Mouse (Mus musculus) hindbrain, embryonic 14.5 days (tissue): Measurements from ENCODE around the gene Nipa1. TPM values are rescaled to one million over a fixed set of nuclear protein-coding genes. Genes with fewer than 3 reads are reported as not detected.

Experiments used
- polyA plus RNA-seq: library from polyadenylated mRNA; unstranded; fragments of >200 nt; fragmentation: Nextera tagmentation; extraction: Ambion mirVana; gene quantifications from 2 replicates; pipeline ENCODE4 v1.2.1, GENCODE M21; 2014

Gene Nipa1
- polyA plus RNA-seq, 1 experiment from 2014 or later: 23.8 TPM

Other genes starting within 250 kb of the Nipa1 start
- gene Tubgcp5, start 225.8 kb downstream of the Nipa1 start, polyA plus RNA-seq: 33.3 and 36.7 TPM in 2 replicates
- 50.0 and 54.3 TPM in 2 replicates for gene Cyfip1, start 178.2 kb downstream of the Nipa1 start, polyA plus RNA-seq
- 48.4 and 49.1 TPM in 2 replicates for gene Nipa2, start 57.5 kb downstream of the Nipa1 start, polyA plus RNA-seq
- 57.4 and 60.3 TPM in 2 replicates for gene Herc2, start 30.2 kb upstream of the Nipa1 start, polyA plus RNA-seq
- 2.1 and 2.2 TPM in 2 replicates for gene Oca2, start 219.8 kb upstream of the Nipa1 start, polyA plus RNA-seq